Mouse (Mus musculus) hindbrain, embryonic 11.5 days (tissue): ENCODE results near the gene Atf6b. TPM values are rescaled to one million over a fixed set of nuclear protein-coding genes. Genes with fewer than 3 reads are reported as not detected.

ENCODE experiments used
- ATAC-seq: fragments of 200-750 bp; cut with Nextera tagmentation; 2 replicates; pipeline ENCODE4 v1.8.0; 2017; ENCODE audit warnings: mild to moderate bottlenecking, moderate TSS enrichment, moderate library complexity; ENCODE audit not compliant: low FRiP score
- DNase-seq: peaks from one replicate; pipeline ENCODE4 v3.0.0-alpha.2; 2015; ENCODE audit warnings: low spot score
- H3K27ac ChIP-seq: fragments of 300-500 bp; sonication (generic); 2 replicates; pipeline ENCODE4 v1.5.1; 2014; ENCODE audit warnings: mild to moderate bottlenecking, low read depth, low read length
- H3K27me3 ChIP-seq: fragments of 300-500 bp; sonication (generic); 2 replicates; pipeline ENCODE4 v1.6.1; 2014; ENCODE audit warnings: mild to moderate bottlenecking, low read length, moderate library complexity, mixed read lengths; ENCODE audit not compliant: control insufficient read depth, insufficient read depth
- H3K36me3 ChIP-seq: fragments of 300-500 bp; sonication (generic); 2 replicates; pipeline ENCODE4 v1.6.1; 2014; ENCODE audit warnings: mild to moderate bottlenecking, low read length, moderate library complexity, mixed read lengths; ENCODE audit not compliant: control insufficient read depth, insufficient read depth
- H3K4me1 ChIP-seq: fragments of 300-500 bp; sonication (generic); replicated peaks from 2 replicates; pipeline ENCODE4 v1.6.1; 2014; ENCODE audit warnings: low read length, mixed read lengths; ENCODE audit not compliant: control insufficient read depth, insufficient read depth
- H3K4me2 ChIP-seq: fragments of 300-500 bp; sonication (generic); replicated peaks from 2 replicates; pipeline ENCODE4 v1.6.1; 2014; ENCODE audit warnings: mild to moderate bottlenecking, low read depth, low read length
- H3K4me3 ChIP-seq: fragments of 300-500 bp; sonication (generic); 2 replicates; pipeline ENCODE4 v1.5.1; 2014; ENCODE audit warnings: low read depth, low read length
- H3K9ac ChIP-seq: fragments of 300-500 bp; sonication (generic); 2 replicates; pipeline ENCODE4 v1.6.1; 2014; ENCODE audit warnings: low read depth, low read length
- H3K9me3 ChIP-seq: fragments of 300-500 bp; sonication (generic); 2 replicates; pipeline ENCODE4 v1.6.1; 2016; ENCODE audit warnings: low read length; ENCODE audit not compliant: control insufficient read depth
- WGBS: fragments of 180-500 bp; shearing (Covaris S2); extraction: QIAGEN DNeasy Blood & Tissue Kit; methylation state at CpG from one replicate; pipeline ENCODE4 v1.1.7; 2014; 5-methylcytosine and 5-hydroxymethylcytosine counted together
- polyA plus RNA-seq: library from polyadenylated mRNA; unstranded; fragments of >200 nt; fragmentation: Nextera tagmentation; extraction: Ambion mirVana; gene quantifications from 2 replicates; pipeline ENCODE4 v1.2.1, GENCODE M21; 2014

Gene Atf6b
- polyA plus RNA-seq, 1 experiment from 2014 or later = 61.9 TPM

DNA sequence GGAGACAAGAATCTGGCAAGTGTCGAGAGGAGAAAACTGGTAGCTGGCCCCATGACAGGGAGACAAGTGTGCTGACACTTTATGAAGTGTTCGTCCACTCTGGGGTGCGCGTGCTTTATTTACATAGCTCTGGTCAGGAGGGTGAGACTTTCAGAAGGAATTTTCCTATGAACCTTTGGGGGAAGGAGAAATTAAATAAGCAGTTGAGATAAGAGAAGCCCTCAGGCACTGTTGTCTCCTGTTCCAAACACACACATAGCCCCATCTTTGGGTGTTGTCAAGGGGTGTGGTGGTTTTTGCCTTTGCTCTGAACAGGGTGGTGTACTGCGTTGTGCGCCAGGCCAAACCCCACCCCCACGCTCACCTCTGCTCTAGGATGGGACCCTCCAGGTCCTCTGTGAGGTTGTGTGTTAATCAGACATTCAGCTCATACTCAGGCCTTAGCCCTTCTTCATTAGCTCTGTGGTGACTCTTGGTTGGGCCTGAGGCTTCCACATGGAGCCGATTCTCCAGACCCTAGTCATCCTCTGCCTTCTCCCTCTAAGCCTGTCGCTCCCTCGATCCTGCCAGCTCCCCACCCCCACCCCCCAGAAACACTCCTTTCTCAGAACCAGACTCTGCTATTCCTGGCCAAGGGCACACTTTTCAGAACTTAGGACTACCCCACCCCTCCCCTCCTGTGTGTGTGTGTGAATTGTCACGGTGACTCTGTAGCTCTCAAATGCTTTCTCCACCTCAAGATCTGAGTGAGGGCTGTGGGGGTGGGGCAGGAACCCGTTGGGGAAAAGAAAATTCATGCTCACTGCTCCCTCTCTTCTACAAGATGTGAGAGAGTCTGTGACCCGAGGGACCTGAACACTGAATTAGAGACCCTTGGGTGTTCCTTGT, 28.5 kb downstream of the Atf6b start:
- 80% methylated on average over 13 of the region's 13 CpGs for WGBS
- DNase-seq (no peak), ATAC-seq (no peak)
- Histone ChIP-seq H3K36me3 (no peaks in the 10 kb centered on the region), H3K4me2 (no peak overlapping the region), H3K27me3 (peaks cover 35% of the 10 kb centered on the region), H3K4me1 (peaks cover 10% of the 10 kb centered on the region; the same call in 1 of the 2 replicates), H3K9me3 (no peaks in the 10 kb centered on the region), H3K4me3 (no peak overlapping the region), H3K9ac (no peak overlapping the region), H3K27ac (no peak overlapping the region)

DNA sequence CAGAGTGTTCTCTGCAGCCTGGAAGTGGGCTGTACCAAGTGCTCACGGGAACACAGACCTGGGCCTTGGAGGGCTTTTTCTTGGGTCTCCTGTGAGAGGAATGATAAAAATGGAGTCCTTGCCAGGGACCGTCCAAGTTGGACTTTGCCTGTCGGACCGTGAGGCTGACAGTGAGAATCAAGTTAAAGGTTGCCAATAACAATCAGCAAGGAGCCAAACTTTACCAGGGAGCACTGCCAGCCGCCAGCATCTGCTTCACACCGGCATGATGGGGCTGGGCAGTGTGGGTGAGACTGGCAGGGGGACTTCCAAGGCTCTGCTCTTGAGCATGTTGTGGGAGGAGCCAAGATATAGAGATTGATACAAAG, 29.1 kb downstream of the Atf6b start:
- Histone ChIP-seq H3K4me2 (no peak overlapping the region), H3K9me3 (no peaks in the 10 kb centered on the region), H3K4me3 (no peak overlapping the region), H3K27me3 (peaks cover 28% of the 10 kb centered on the region), H3K4me1 (peaks cover 10% of the 10 kb centered on the region; the same call in 1 of the 2 replicates), H3K9ac (no peak overlapping the region), H3K36me3 (no peaks in the 10 kb centered on the region), H3K27ac (no peak overlapping the region)
- DNase-seq (no peak), ATAC-seq (no peak)
- WGBS = 83% methylated on average over 6 of the region's 6 CpGs

- no peaks in the 10 kb centered on the region for H3K9me3 ChIP-seq
- no peaks in the 10 kb centered on the region for H3K36me3 ChIP-seq
- H3K4me2 ChIP-seq = no peak overlapping the region
- ATAC-seq (no peak), DNase-seq (no peak)
- peaks cover 22% of the 10 kb centered on the region for H3K27me3 ChIP-seq
- no peak overlapping the region for H3K4me3 ChIP-seq
- H3K4me1 ChIP-seq = peaks cover 8% of the 10 kb centered on the region; the same call in 1 of the 2 replicates
- H3K9ac ChIP-seq = no peak overlapping the region
- WGBS = 85% methylated on average over 12 of the region's 12 CpGs
- H3K27ac ChIP-seq = no peak overlapping the region
These were observed 29.7 kb downstream of the Atf6b start for GRCm38 (mm10) chr17:34676671-34677070.

DNA sequence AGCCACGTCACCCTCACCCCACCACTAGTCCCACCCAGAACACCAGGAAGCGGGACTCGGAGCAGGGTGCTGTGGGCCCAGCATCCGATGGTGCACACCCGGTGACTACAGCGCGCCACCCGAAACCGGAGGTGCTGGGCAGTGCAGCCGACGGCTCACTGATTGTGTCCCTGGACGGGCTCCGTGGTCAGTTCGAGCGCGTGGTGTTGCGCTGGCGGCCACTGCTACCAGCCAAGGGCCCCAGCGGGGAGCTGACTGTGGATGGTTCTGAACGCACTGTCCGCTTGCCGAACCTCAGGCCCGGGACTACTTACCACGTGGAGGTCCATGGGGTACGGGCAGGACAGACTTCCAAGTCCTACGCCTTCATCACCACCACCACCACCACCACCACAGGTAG, 33.2 kb downstream of the Atf6b start:
- Histone ChIP-seq H3K36me3 (no peaks in the 10 kb centered on the region), H3K9me3 (no peaks in the 10 kb centered on the region), H3K4me1 (no peaks in the 10 kb centered on the region), H3K27me3 (peaks cover 5% of the 10 kb centered on the region), H3K9ac (no peak overlapping the region), H3K4me3 (no peak overlapping the region), H3K4me2 (no peak overlapping the region), H3K27ac (no peak overlapping the region)
- WGBS = 80% methylated on average over 26 of the region's 26 CpGs
- no peak for ATAC-seq
- no peak for DNase-seq

- H3K4me1 ChIP-seq = no peaks in the 10 kb centered on the region
- H3K4me3 ChIP-seq = no peak overlapping the region
- DNase-seq = no peak
- H3K4me2 ChIP-seq = no peak overlapping the region
- no peaks in the 10 kb centered on the region for H3K9me3 ChIP-seq
- no peaks in the 10 kb centered on the region for H3K36me3 ChIP-seq
- 79% methylated on average over 4 of the region's 4 CpGs for WGBS
- ATAC-seq = no peak
- H3K27ac ChIP-seq = no peak overlapping the region
- H3K27me3 ChIP-seq = peaks cover 3% of the 10 kb centered on the region; the same call in 1 of the 2 replicates
- H3K9ac ChIP-seq = no peak overlapping the region
These were observed 33.7 kb downstream of the Atf6b start for GRCm38 (mm10) chr17:34680621-34681020.

- no peak overlapping the region for H3K4me2 ChIP-seq
- H3K27me3 ChIP-seq = peaks cover 3% of the 10 kb centered on the region; the same call in 1 of the 2 replicates
- DNase-seq = no peak
- no peaks in the 10 kb centered on the region for H3K36me3 ChIP-seq
- no peaks in the 10 kb centered on the region for H3K4me1 ChIP-seq
- H3K9ac ChIP-seq = no peak overlapping the region
- no peak for ATAC-seq
- H3K27ac ChIP-seq = no peak overlapping the region
- WGBS = 84% methylated on average over 17 of the region's 17 CpGs
- H3K9me3 ChIP-seq = no peaks in the 10 kb centered on the region
- no peak overlapping the region for H3K4me3 ChIP-seq
These were observed 34.2 kb downstream of the Atf6b start for GRCm38 (mm10) chr17:34681132-34681571.

- no peak for DNase-seq
- no peak for ATAC-seq
- Histone ChIP-seq H3K4me1 (no peaks in the 10 kb centered on the region), H3K9ac (no peak overlapping the region), H3K27ac (no peak overlapping the region), H3K27me3 (peaks cover 3% of the 10 kb centered on the region; the same call in 1 of the 2 replicates), H3K9me3 (no peaks in the 10 kb centered on the region), H3K4me3 (no peak overlapping the region), H3K4me2 (no peak overlapping the region), H3K36me3 (no peaks in the 10 kb centered on the region)
- WGBS = 74% methylated on average over 11 of the region's 11 CpGs
These were observed 35.1 kb downstream of the Atf6b start for GRCm38 (mm10) chr17:34681881-34682536.

GRCm38 (mm10) chr17:34683179-34683578, 36.2 kb downstream of the Atf6b start:
- no peaks in the 10 kb centered on the region for H3K36me3 ChIP-seq
- 68% methylated on average over 8 of the region's 8 CpGs for WGBS
- no peak overlapping the region for H3K4me2 ChIP-seq
- H3K27ac ChIP-seq = no peak overlapping the region
- DNase-seq = no peak
- peaks cover 3% of the 10 kb centered on the region; the same call in 1 of the 2 replicates for H3K27me3 ChIP-seq
- no peak overlapping the region for H3K4me3 ChIP-seq
- no peak for ATAC-seq
- no peaks in the 10 kb centered on the region for H3K9me3 ChIP-seq
- H3K4me1 ChIP-seq = no peaks in the 10 kb centered on the region
- no peak overlapping the region for H3K9ac ChIP-seq
